ENCODE assay signal across 14 mouse cellular contexts in the genomic region with DNA sequence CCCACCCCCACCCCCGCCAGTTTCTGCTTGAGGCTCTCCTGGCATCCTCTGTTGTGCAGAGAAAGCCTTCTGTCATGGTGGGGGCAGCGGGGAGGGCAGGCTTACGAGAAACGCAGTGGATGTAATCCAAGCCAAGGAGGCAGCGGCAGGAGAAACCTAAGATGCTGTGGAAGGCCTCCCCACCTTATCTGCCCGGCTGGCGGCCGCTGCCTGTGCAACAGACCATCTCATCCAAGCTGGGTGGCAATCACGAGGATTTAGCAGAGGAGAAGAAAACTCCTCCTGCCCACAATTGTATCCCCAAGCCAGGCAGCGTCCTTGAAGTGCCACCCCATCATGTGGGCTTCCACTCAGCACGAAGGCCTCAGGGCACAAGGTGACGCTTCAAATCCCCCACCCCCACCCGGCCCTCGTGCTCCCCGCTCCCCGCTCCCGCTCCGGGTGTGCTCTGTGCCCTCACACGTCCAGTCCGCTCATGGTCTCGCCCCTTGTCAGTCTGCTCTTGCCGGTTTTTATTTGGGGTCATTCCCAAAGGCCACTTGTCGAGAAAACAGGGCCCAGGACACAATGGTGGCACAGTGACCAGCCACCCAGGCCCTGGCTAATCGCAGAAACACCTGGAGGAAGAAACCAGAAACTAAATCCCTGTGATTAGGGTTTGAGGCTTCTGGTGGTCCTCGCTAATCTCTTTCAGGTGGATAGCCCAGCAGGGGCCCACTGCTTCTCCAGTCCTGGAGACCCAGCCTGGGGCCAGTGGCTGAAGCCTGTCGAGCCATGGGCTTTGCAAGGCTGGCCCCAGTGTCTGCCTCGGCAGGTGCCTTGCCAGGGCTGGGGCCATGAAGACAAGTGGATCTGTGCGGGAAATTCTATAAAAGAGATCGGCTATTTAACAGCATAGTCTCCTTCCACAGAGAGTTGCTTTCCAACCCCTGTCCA. TPM values are rescaled to one million over a fixed set of nuclear protein-coding genes. Genes with fewer than 3 reads are reported as not detected.
DNase-seq lines count a peak whose midpoint lies in the region; ATAC-seq lines count a peak whose summit lies in the region.
"Had no signal": no experiment of that assay in that cellular context is flagged by ENCODE, and none has a peak within 500 bp of the region (broad histone marks: within the 10 kb centered on the region; RNA-seq: fewer than 3 reads in every experiment).

No protein-coding gene starts in this region.

- H3K9ac ChIP-seq in kidney, embryonic 16.5 days (replicated peaks; ENCODE audit: low read length) = no peak overlapping the region
- 0 out of 2 replicates have a peak overlapping the region, but pooled peaks have one; percentile 18 for H3K9ac ChIP-seq in limb, embryonic 12.5 days (replicated peaks)
- H3K9ac ChIP-seq: heart, embryonic 12.5 days; neural tube, embryonic 13.5 days had no signal

- H3K4me2 ChIP-seq in kidney, embryonic 16.5 days (replicated peaks; ENCODE audit: low read depth, low read length) = peak overlapping the region; percentile 27; the same call in 1 of the 2 replicates
- peak overlapping the region; percentile 31 for H3K4me2 ChIP-seq in limb, embryonic 12.5 days
- H3K4me2 ChIP-seq: heart, embryonic 12.5 days; neural tube, embryonic 13.5 days had no signal

- peak; percentile 34 to 50 for DNase-seq in cerebellum, postnatal 10 days
- DNase-seq in cerebellum, postnatal 25 days = no peak
- no peak for DNase-seq in kidney, adult 8-10 months
- peak; percentile 24 for DNase-seq in embryo, embryonic 9.5 days (ENCODE audit: extremely low spot score)
- DNase-seq in urinary bladder, postnatal 36 days (ENCODE audit: low spot score in 2 of 2) = no peak
- DNase-seq in lung, postnatal 10 days = no peak
- DNase-seq: gastrocnemius, postnatal 25 days; liver; lung, adult 18-20 months had no signal

- H3K4me1 ChIP-seq in kidney, embryonic 16.5 days (ENCODE audit: insufficient read depth, low read length) = peaks cover 7% of the 10 kb centered on the region
- peaks cover 30% of the 10 kb centered on the region for H3K4me1 ChIP-seq in limb, embryonic 12.5 days (replicated peaks)

- 16% methylated on average over 29 of the region's 29 CpGs for WGBS in kidney, embryonic 16.5 days
- WGBS in limb, embryonic 12.5 days = 14% methylated on average over 29 of the region's 29 CpGs

- H3K9me3 ChIP-seq in kidney, embryonic 16.5 days (ENCODE audit: low read length) = no peaks in the 10 kb centered on the region
- 0 out of 2 replicates have a peak, but pooled peaks cover 4% of the 10 kb centered on the region for H3K9me3 ChIP-seq in limb, embryonic 12.5 days
- H3K9me3 ChIP-seq: heart, embryonic 12.5 days; neural tube, embryonic 13.5 days had no signal

- H3K4me3 ChIP-seq in kidney, embryonic 16.5 days (ENCODE audit: low read length) = no peak overlapping the region
- no peak overlapping the region for H3K4me3 ChIP-seq in limb, embryonic 12.5 days (replicated peaks)
- H3K4me3 ChIP-seq: heart, embryonic 12.5 days; neural tube, embryonic 13.5 days had no signal

- peak; percentile 81 for ATAC-seq in kidney, embryonic 16.5 days (ENCODE audit: low FRiP score, low TSS enrichment)
- ATAC-seq in limb, embryonic 12.5 days (ENCODE audit: insufficient number of reproducible peaks, insufficient read depth, low FRiP score, low TSS enrichment, low read depth) = no peak

- H3K27me3 ChIP-seq in kidney, embryonic 16.5 days (ENCODE audit: insufficient read depth, low read length) = no peaks in the 10 kb centered on the region
- H3K27me3 ChIP-seq in limb, embryonic 12.5 days = peaks cover 25% of the 10 kb centered on the region
- H3K27me3 ChIP-seq: neural tube, embryonic 13.5 days had no signal

- no peak overlapping the region for H3K27ac ChIP-seq in kidney, embryonic 16.5 days (ENCODE audit: low read length)
- H3K27ac ChIP-seq in limb, embryonic 12.5 days = no peak overlapping the region
- H3K27ac ChIP-seq: macrophage; neural tube, embryonic 13.5 days had no signal

- H3K36me3 ChIP-seq in kidney, embryonic 16.5 days (ENCODE audit: insufficient read depth, low read length) = no peaks in the 10 kb centered on the region
- no peaks in the 10 kb centered on the region for H3K36me3 ChIP-seq in limb, embryonic 12.5 days
- H3K36me3 ChIP-seq: heart, embryonic 12.5 days; neural tube, embryonic 13.5 days had no signal

RNA-seq across cellular contexts. Expression of gene Gsc, which starts 58.6 kb away (rescaled TPM):
- polyA plus RNA-seq in kidney, embryonic 16.5 days (2015; fragmentation: Nextera tagmentation; extraction: Ambion mirVana) = not detected in 2 replicates
- polyA plus RNA-seq in limb, embryonic 12.5 days (2016; fragmentation: Nextera tagmentation; extraction: Ambion mirVana) = 29.0 and 32.3 TPM in 2 replicates
- polyA plus RNA-seq: macrophage; neural tube, embryonic 13.5 days had no signal

Comparison
In these comparisons a context has a peak if more than half of its experiments do, and no peak if none do; other contexts are left out.
1. DNase-seq: peak in cerebellum, postnatal 10 days (2 of 2) and embryo, embryonic 9.5 days (single experiment); none in cerebellum, postnatal 25 days (0 of 2), kidney, adult 8-10 months (0 of 2), urinary bladder, postnatal 36 days (0 of 2) and lung, postnatal 10 days (single experiment).
2. RNA of gene Gsc, which starts 58.6 kb away (polyA plus RNA-seq): 29.0 to 32.3 TPM in limb, embryonic 12.5 days; not detected in kidney, embryonic 16.5 days; every median in the first group is over 10 times any median in the second.